Mouse (Mus musculus): ENCODE data around the gene Upb1. TPM values are rescaled to one million over a fixed set of nuclear protein-coding genes. Genes with fewer than 3 reads are reported as not detected.
"Not testable (repeated sequence)": the region's sequence is repeated elsewhere in the genome, so short reads cannot be mapped to it uniquely, and the experiment has no call there.

Upb1 gene
- polyA plus RNA-seq, 1 experiment from 2014 or later = 0.38 TPM

GRCm38 (mm10) chr10:75475139-75475850 lies 74.4 kb downstream of the Upb1 start:
- WGBS = 40% methylated on average over 4 of the region's 6 CpGs
- H3K27ac ChIP-seq (ENCODE audit: low read depth); H3K9ac ChIP-seq (ENCODE audit: low read length); ATAC-seq (replicated peaks; ENCODE audit: low FRiP score, low TSS enrichment, low read depth); H3K4me3 ChIP-seq (ENCODE audit: low read depth, low read length); H3K4me2 ChIP-seq (ENCODE audit: low read length); H3K36me3 ChIP-seq (ENCODE audit: control insufficient read depth, insufficient read depth, low read length); H3K4me1 ChIP-seq (replicated peaks; ENCODE audit: control insufficient read depth, insufficient read depth, low read length); DNase-seq (ENCODE audit: low spot score); H3K9me3 ChIP-seq (ENCODE audit: control insufficient read depth, low read length); H3K27me3 ChIP-seq (replicated peaks; ENCODE audit: control insufficient read depth, insufficient read depth, low read length): not testable (repeated sequence)

GRCm38 (mm10) chr10:75477034-75477433 lies 76.1 kb downstream of the Upb1 start:
- Histone ChIP-seq H3K36me3 (ENCODE audit: control insufficient read depth, insufficient read depth, low read length) (no peaks in the 10 kb centered on the region), H3K27me3 (replicated peaks; ENCODE audit: control insufficient read depth, insufficient read depth, low read length) (no peaks in the 10 kb centered on the region), H3K27ac (ENCODE audit: low read depth) (no peak overlapping the region), H3K4me1 (replicated peaks; ENCODE audit: control insufficient read depth, insufficient read depth, low read length) (no peaks in the 10 kb centered on the region), H3K9ac (ENCODE audit: low read length) (no peak overlapping the region), H3K9me3 (ENCODE audit: control insufficient read depth, low read length) (no peaks in the 10 kb centered on the region), H3K4me2 (ENCODE audit: low read length) (no peak overlapping the region), H3K4me3 (ENCODE audit: low read depth, low read length) (no peak overlapping the region)
- no peak for DNase-seq (ENCODE audit: low spot score)
- ATAC-seq (replicated peaks; ENCODE audit: low FRiP score, low TSS enrichment, low read depth) = no peak
- WGBS = 64% methylated on average over 9 of the region's 9 CpGs

GRCm38 (mm10) chr10:75479955-75480354 lies 79.0 kb downstream of the Upb1 start:
- Histone ChIP-seq H3K9ac (ENCODE audit: low read length) (no peak overlapping the region), H3K4me3 (ENCODE audit: low read depth, low read length) (no peak overlapping the region), H3K27ac (ENCODE audit: low read depth) (no peak overlapping the region), H3K9me3 (ENCODE audit: control insufficient read depth, low read length) (no peaks in the 10 kb centered on the region), H3K4me2 (ENCODE audit: low read length) (no peak overlapping the region), H3K27me3 (replicated peaks; ENCODE audit: control insufficient read depth, insufficient read depth, low read length) (no peaks in the 10 kb centered on the region), H3K4me1 (replicated peaks; ENCODE audit: control insufficient read depth, insufficient read depth, low read length) (no peaks in the 10 kb centered on the region), H3K36me3 (ENCODE audit: control insufficient read depth, insufficient read depth, low read length) (no peaks in the 10 kb centered on the region)
- WGBS = 89% methylated on average over 2 of the region's 2 CpGs
- no peak for ATAC-seq (replicated peaks; ENCODE audit: low FRiP score, low TSS enrichment, low read depth)
- DNase-seq (ENCODE audit: low spot score) = no peak

- no peak for DNase-seq (ENCODE audit: low spot score)
- no peak overlapping the region for H3K9ac ChIP-seq (ENCODE audit: low read length)
- H3K27me3 ChIP-seq (replicated peaks; ENCODE audit: control insufficient read depth, insufficient read depth, low read length) = no peaks in the 10 kb centered on the region
- H3K27ac ChIP-seq (ENCODE audit: low read depth) = no peak overlapping the region
- H3K36me3 ChIP-seq (ENCODE audit: control insufficient read depth, insufficient read depth, low read length) = no peaks in the 10 kb centered on the region
- no peak overlapping the region for H3K4me3 ChIP-seq (ENCODE audit: low read depth, low read length)
- no peak overlapping the region for H3K4me2 ChIP-seq (ENCODE audit: low read length)
- ATAC-seq (replicated peaks; ENCODE audit: low FRiP score, low TSS enrichment, low read depth) = no peak
- H3K4me1 ChIP-seq (replicated peaks; ENCODE audit: control insufficient read depth, insufficient read depth, low read length) = no peaks in the 10 kb centered on the region
- WGBS = 80% methylated on average over 4 of the region's 4 CpGs
- H3K9me3 ChIP-seq (ENCODE audit: control insufficient read depth, low read length) = no peaks in the 10 kb centered on the region
These were observed 80.8 kb downstream of the Upb1 start for GRCm38 (mm10) chr10:75481703-75482102.

GRCm38 (mm10) chr10:75482271-75482670 lies 81.4 kb downstream of the Upb1 start:
- Histone ChIP-seq H3K27ac (ENCODE audit: low read depth) (no peak overlapping the region), H3K9ac (ENCODE audit: low read length) (no peak overlapping the region), H3K4me3 (ENCODE audit: low read depth, low read length) (no peak overlapping the region), H3K27me3 (replicated peaks; ENCODE audit: control insufficient read depth, insufficient read depth, low read length) (no peaks in the 10 kb centered on the region), H3K36me3 (ENCODE audit: control insufficient read depth, insufficient read depth, low read length) (no peaks in the 10 kb centered on the region), H3K9me3 (ENCODE audit: control insufficient read depth, low read length) (no peaks in the 10 kb centered on the region), H3K4me1 (replicated peaks; ENCODE audit: control insufficient read depth, insufficient read depth, low read length) (no peaks in the 10 kb centered on the region), H3K4me2 (ENCODE audit: low read length) (no peak overlapping the region)
- 83% methylated on average over 5 of the region's 5 CpGs for WGBS
- ATAC-seq (replicated peaks; ENCODE audit: low FRiP score, low TSS enrichment, low read depth) (no peak), DNase-seq (ENCODE audit: low spot score) (no peak)

GRCm38 (mm10) chr10:75482919-75483483 lies 82.1 kb downstream of the Upb1 start:
- no peak for ATAC-seq (replicated peaks; ENCODE audit: low FRiP score, low TSS enrichment, low read depth)
- Histone ChIP-seq H3K27me3 (replicated peaks; ENCODE audit: control insufficient read depth, insufficient read depth, low read length) (no peaks in the 10 kb centered on the region), H3K36me3 (ENCODE audit: control insufficient read depth, insufficient read depth, low read length) (no peaks in the 10 kb centered on the region), H3K4me2 (ENCODE audit: low read length) (no peak overlapping the region), H3K27ac (ENCODE audit: low read depth) (no peak overlapping the region), H3K9me3 (ENCODE audit: control insufficient read depth, low read length) (no peaks in the 10 kb centered on the region), H3K4me1 (replicated peaks; ENCODE audit: control insufficient read depth, insufficient read depth, low read length) (no peaks in the 10 kb centered on the region), H3K9ac (ENCODE audit: low read length) (no peak overlapping the region), H3K4me3 (ENCODE audit: low read depth, low read length) (no peak overlapping the region)
- DNase-seq (ENCODE audit: low spot score) = no peak
- 80% methylated on average over 11 of the region's 11 CpGs for WGBS

GRCm38 (mm10) chr10:75484066-75484465 lies 83.2 kb downstream of the Upb1 start:
- H3K36me3 ChIP-seq (ENCODE audit: control insufficient read depth, insufficient read depth, low read length) = no peaks in the 10 kb centered on the region
- no peak overlapping the region for H3K27ac ChIP-seq (ENCODE audit: low read depth)
- no peak overlapping the region for H3K4me3 ChIP-seq (ENCODE audit: low read depth, low read length)
- no peak for ATAC-seq (replicated peaks; ENCODE audit: low FRiP score, low TSS enrichment, low read depth)
- H3K9me3 ChIP-seq (ENCODE audit: control insufficient read depth, low read length) = no peaks in the 10 kb centered on the region
- WGBS = 85% methylated on average over 6 of the region's 6 CpGs
- H3K9ac ChIP-seq (ENCODE audit: low read length) = no peak overlapping the region
- H3K27me3 ChIP-seq (replicated peaks; ENCODE audit: control insufficient read depth, insufficient read depth, low read length) = no peaks in the 10 kb centered on the region
- H3K4me2 ChIP-seq (ENCODE audit: low read length) = no peak overlapping the region
- H3K4me1 ChIP-seq (replicated peaks; ENCODE audit: control insufficient read depth, insufficient read depth, low read length) = no peaks in the 10 kb centered on the region
- DNase-seq (ENCODE audit: low spot score) = no peak

GRCm38 (mm10) chr10:75484767-75485166 lies 83.9 kb downstream of the Upb1 start:
- H3K36me3 ChIP-seq (ENCODE audit: control insufficient read depth, insufficient read depth, low read length) = no peaks in the 10 kb centered on the region
- ATAC-seq (replicated peaks; ENCODE audit: low FRiP score, low TSS enrichment, low read depth) (no peak), DNase-seq (ENCODE audit: low spot score) (no peak)
- H3K9me3 ChIP-seq (ENCODE audit: control insufficient read depth, low read length) = no peaks in the 10 kb centered on the region
- H3K27me3 ChIP-seq (replicated peaks; ENCODE audit: control insufficient read depth, insufficient read depth, low read length) = no peaks in the 10 kb centered on the region
- no peak overlapping the region for H3K9ac ChIP-seq (ENCODE audit: low read length)
- no peak overlapping the region for H3K4me3 ChIP-seq (ENCODE audit: low read depth, low read length)
- 55% methylated on average over 6 of the region's 6 CpGs for WGBS
- H3K4me1 ChIP-seq (replicated peaks; ENCODE audit: control insufficient read depth, insufficient read depth, low read length) = no peaks in the 10 kb centered on the region
- no peak overlapping the region for H3K4me2 ChIP-seq (ENCODE audit: low read length)
- no peak overlapping the region for H3K27ac ChIP-seq (ENCODE audit: low read depth)
